Mouse (Mus musculus) lung, postnatal 25 days (tissue): ENCODE measurements around the gene Gpc3.
A peak's percentile ranks its signal among the peaks of the same experiment; 100 is the strongest.

Experiments
- DNase-seq: peaks from one replicate; pipeline ENCODE4 v3.0.0; 2022; ENCODE audit warnings: low spot score

Gpc3 gene

DNA sequence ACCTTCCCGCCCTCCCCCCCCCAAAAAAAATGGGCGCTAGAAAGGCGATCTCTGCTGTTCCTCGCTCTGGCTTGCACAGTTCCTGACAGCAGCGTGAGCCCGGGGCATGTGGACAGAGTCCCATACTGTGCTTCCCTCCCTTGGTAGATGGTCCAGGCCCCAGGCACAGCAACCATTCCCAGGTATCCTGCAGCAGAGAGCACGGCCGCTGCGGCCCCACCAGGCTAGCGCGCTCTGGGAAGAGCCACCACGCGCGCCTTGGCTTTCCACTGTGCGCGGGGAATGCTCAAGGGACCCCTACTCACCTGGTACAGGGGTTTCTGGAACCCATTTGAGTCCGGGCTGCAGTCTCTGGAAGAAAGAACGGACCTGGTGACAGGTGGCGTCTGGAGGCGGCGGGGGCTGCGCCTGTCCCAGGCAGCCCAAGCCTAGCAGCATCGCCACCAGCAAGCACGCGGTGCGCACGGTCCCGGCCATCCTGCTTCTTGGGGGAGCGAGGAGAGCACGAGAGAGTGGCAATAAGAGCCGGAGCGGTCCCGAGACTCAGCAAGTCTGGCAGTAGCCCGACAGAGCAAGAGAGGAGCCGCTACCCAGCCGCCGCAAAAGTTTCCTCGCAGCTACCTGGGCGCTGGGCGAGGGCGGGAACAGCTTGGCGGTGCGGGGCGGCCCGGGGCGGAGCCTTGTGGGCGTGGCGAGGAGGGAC is at the start of gene Gpc3:
Gene Gpc3, minus strand, starts transcription at position 623 of the 703 bp plus-strand sequence.
- peak; percentile 63 for DNase-seq

DNA sequence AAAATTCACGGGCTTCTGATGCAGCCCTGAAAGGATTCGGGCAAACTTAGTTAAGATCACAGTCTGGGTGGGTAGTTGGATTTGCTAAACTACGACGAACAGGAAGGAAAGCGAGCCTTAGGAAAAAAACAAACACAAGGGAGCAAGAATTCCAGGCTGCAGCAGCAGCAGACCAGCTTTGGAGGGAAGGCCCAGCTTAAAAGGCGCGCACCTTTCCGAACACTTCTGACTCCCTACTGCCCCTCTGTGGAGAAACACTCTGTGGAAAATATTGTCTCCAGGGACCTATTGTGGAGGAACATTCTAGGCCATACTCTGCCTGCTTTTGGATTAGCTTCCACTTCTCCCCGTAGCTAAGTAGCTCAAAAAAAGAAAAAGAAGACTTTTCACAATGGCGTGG is 38.2 kb upstream of the Gpc3 start:
- DNase-seq = peak; percentile 44

DNA sequence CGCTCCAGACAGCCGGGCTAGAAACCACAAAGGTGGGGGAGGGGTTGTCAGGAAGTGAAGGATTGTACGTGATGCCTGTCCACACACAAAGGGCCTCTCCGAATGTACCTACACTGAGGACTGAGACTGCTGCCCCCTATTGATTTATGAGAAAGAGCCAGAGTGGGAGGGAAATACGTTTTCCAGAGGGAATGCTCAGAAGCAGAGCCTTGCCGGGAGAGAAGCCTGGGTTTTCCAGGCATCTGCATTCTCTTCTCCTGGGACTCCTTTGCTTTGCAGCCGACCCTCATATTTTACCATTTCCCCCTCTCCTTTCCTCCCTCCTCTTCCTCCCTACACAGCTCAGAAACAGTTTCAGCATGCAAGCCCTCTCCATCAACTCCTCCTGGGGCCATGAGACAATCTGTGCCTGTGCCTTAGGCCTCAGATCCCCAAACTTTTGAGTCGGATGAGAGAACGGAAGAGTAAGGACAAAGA is 37.8 kb upstream of the Gpc3 start:
- no peak for DNase-seq

DNA sequence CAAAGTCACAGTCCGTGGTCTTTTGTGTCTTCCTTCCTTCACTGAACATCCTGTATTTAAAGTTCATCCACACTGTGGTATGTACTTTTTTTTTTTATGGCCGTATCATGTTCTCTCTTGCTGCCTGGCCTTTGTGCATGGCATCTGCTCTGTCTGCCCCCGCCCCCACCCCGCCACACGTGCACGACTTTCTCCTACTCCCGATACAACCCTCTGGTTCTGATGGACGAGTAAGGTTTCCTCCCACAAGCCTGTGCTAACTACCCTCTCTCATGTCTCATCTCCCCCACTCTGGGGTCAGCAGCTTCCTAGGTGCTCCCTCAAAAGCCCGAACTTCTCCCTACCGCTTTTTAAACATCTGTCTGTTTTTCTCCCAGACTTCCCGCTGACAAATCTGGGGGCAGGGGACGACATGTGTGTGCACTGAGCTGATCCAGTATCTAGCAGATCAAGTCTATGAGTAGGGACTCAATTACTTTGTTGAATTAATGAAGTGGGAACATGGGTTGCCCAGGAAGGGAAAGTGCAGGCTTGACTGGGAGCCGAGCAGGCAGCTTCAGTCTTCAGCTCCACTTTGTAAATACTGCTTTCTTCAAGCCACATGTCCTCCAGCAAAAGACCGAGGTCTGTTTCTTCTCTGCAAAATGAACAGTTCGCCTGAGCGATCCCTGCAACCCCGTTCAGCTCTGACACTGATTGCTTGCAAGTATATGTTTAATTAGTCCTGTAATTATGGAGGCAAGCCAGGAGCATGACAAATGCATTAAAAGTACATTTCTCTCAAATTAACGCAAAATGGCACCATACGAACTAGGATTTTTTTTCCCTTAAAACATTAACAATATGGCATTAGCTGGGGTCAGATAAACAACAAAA is 35.4 kb upstream of the Gpc3 start:
- DNase-seq = no peak

DNA sequence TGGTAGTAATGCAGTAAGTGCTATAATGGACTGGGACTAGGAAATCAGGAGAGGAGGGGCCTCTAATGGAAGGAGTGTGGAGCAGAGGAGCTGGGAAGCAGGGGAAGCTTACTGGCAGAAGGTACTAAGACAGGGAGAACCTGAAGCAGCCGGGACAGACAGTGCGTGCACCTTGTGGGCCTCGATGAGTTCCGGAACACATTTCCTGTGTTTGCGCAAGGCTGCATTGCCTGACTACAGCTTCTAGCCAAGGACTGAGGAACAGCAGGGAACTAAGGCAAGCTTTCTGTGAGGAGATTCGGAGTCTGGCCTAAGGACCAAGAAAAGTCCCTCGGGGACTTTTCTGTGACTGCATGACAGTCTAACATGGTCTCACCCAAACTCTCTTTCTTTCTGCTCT is 30.6 kb upstream of the Gpc3 start:
- no peak for DNase-seq

DNA sequence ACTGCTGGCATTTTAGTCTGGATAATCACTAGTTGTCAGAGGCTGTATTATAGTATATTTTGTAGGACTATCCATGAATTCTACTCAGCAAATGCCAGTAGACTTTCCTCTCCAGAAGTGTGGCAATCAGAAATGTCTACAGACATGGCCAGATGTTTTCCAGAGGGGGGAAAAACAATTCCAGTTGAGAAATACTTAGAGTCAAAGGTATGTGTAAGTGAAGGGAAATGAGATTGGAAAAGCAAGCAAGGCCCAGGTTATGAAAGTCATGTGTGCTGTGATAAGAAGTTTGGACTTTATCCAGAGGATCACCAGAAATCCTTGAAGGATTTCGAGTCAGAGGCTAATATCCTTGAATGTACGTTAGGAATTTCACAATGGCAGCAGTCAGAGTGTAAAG is 29.6 kb upstream of the Gpc3 start:
- no peak for DNase-seq

DNA sequence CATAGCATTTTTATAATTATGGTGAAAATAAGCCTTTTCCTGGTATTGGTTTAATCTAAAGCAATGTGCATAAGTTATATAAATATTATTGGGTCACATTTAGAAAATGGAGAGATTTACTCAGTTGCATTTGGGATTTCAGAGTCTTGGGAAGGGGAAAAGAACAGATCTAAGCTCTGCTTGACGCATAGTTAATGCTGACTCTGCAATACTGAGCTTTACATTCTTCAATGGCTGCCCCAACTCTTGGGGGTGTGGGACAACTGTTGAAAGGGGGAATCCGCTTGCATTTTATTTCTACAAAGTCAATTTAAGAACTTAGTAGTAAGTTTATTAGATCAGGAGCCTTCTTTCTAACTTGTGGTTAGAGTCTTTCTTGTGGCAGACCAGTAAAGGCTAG is 28.4 kb upstream of the Gpc3 start:
- DNase-seq = no peak

DNA sequence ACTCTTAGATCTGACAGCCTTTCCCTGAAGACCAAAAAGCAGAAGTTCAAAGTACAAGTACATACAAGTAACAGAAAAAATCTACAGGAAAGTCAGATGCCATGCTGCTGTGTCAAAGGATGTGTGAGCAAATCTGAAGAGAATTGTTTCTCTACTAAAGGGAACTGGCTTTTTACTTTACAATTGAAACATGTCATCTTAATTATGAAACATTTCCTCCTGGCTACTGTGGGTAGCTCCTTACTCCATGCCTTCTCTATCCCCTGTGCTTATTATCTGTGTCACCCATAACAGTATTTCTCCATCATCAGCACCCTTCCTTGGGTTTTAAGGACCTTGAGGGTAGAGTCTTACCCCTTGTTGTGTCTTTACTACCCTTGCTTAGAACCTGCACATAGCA is 23.7 kb upstream of the Gpc3 start:
- no peak for DNase-seq

DNA sequence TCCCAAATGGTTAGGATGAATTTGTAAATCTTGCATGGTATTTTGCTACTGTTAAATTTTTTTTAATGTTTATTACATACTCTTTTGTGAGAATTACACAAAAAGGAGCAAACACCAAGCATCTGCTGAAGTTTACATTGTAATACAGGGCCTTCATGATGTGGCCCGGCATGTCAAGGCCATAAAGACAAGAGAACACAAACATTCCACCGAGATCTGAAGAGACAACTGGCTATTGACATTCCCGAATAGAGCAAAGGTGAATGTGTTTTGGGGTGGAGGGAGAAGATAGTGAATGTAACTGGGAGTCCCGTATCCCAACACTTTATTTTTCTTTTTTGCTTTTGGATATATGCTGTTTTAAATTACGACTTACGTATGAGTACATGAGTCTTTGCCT is 20.2 kb upstream of the Gpc3 start:
- DNase-seq = no peak

DNA sequence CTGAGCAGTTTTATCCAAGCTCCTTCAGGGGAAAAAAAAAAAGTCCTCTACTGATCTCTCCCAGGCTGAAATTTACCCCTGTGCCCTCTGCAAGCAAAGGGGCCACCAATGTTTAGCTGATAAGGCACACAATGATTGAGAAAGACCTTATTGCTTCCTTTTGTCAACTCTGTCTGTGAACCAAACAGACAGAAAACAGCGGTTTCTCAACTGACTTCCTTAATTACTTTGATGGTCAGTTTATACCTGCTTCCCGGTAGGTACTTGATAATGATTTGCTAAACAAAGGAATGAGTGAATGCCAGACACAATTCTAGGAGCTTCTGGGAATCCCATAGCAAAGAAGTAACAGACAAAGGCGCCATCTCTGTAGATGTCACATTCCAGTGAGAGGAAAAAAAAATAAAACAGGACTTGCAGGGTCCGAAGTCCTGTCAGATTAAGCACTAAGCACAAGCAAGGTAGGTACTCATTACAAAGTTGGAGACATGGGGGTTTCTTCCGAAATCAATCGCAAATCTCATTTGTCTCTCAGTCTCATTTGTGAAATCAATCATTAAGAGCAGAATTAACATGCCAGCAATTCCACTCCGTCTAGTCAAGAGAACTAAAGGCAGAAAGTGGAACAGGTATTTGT is 19.1 kb upstream of the Gpc3 start:
- no peak for DNase-seq

DNA sequence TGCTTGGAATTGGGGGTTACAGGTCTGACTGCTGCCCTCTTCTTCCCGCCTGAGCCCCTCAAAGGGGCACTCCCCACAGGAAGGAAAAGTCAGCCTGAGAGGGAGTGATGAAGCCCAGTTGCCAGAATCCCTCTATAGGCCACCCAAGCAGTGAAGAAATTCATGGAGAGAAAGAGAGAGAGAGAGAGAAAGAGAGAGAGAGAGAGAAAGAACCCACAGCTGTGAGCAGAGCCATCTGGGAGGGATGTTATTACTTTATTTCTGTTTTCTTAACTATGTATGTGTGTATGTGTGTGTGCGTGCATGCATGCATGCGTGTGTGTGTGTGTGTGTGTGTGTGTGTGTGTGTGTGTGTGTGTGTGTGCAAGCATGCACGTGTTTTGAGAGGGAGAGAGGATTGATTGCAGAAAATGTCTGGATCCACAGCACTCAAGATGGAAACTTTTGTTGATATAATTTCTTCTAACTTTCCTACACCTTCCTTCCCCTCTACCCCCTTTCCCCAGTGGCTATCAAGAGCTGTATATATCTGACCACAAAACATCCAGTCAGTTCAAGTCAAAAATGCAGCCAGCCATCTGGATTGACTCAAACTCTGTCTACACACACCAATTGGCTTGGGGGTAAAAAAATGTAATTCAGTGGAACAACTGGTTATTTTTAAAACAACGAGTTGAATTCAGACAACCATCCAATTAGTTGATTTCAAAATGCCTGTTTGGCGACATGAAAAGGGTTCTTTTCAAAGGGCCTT is 13.4 kb upstream of the Gpc3 start:
- no peak for DNase-seq

DNA sequence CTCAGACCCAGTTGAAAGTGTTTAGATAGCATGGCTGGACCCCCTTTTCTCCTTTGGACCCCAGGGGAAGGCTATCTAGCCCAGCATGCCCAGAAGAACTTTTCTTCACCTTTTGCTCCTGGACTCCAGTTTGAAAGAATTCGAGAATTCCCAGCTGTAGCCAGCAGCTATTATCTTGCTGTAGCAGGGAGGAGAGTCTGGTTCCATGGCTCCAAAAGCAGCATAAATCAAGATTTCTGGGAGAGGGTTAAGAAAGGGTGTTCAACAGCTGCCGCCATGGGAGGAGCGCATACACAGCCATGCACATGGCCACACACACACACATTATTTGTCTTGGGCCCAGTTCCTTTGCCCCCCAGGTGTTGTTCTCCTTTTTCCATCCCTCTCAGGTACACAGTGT is 4.1 kb upstream of the Gpc3 start:
- DNase-seq = no peak

DNA sequence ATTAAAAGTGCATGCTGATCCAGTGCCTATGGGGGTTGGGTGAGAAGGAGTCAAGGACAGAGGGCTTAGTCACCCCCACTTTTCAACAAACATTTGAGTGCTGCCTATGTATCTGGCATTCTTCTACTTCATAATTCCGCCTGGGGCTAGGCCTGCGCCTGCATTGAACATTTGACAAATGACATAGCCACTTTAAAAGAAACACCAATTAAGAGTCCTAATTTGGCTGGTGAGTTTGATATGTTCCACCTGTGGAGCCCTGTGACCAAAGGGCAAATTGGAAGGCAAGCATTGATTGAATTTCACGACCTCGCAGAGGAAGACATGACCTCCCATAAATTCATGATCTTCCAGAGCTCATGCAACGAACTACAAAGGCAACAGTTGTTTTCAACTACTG is 2.4 kb upstream of the Gpc3 start:
- no peak for DNase-seq

DNA sequence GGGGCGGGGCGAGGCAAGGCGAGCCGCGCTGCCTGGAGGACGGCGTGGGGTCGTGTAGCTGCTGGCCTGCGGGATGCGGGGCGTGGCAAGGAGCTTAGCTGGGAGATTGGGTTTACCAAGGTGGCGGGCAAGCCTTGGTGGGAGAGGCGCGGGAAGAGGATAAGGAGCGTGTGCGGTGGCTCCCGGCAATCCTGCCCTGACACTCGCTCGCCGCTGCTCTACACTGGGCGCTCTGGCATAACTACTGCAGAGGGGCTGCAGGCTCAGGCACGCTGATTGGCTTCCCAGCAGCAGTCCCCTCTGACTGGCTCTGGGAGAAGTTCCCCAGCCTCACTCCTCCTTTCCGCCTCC is 256 bp upstream of the Gpc3 start:
- no peak for DNase-seq

DNA sequence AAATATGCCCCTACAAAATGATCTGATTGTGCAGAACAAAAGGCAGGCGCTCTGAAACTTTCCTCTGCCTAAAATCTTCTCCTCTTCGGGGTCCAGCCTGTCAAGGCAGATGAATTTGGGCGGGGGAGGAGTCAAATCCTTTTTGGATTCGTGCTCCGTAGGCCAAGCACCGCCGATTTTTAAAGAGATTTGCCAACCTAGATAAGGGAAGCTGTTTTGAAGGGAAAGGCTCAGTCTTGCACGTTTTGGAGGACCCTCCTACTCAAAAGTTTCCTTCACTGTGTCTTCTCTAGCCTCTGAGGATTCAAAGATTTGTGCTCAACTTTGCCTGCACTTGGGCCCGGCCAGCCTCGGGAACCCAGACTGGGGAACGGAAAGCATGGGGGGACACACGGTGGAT is 944 bp downstream of the Gpc3 start:
- no peak for DNase-seq

DNA sequence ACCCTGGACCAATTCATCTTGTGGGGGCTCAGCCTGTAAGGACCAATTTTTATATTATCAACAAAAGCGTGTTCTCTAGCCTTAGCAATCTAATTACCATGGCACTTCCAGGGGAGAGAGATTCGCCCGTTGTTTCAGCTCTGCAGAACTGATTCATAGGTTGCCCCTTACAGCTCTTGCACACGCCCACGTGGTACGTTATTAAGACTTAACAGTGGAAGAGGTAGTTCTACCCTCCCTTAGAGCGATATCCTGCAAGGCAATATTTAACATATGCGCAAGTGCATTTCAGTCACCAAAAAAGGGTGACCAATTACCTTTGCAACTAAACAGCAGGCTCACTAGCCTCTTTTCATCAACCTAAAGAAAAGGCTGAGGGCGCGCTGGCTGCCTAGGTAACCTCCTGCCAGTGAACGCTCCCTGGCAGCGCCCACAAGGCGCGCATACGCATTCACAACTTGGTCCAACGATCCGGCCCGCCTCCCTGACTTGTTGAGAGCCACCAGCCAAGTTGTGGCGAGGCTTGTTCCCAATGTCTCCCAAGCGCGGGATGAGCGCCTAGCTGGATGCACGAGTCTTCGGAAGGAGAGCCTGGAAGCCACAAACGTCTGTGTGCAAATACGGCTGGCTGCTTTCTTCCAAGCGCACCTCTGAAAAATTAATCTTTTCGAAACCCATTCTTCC is 1.6 kb downstream of the Gpc3 start:
- no peak for DNase-seq

DNA sequence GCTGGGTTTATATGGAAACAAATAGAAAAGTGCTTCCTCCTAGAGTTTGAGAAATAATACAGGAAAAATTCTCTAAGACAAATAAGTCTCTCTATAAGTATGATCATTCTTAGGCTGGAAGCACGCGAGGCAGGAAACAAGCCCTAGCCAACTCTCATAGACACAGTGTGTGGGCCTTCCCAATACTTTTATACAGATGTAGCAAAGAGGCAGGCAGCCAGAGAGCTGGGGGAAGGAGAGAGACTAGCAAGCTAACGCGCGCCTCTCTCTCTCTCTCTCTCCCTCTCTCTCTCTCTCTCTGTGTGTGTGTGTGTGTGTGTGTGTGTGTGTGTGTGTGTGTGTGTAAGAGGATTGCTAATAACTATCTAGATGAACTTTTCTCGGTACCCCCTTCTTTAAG is 2.2 kb downstream of the Gpc3 start:
- DNase-seq = no peak

DNA sequence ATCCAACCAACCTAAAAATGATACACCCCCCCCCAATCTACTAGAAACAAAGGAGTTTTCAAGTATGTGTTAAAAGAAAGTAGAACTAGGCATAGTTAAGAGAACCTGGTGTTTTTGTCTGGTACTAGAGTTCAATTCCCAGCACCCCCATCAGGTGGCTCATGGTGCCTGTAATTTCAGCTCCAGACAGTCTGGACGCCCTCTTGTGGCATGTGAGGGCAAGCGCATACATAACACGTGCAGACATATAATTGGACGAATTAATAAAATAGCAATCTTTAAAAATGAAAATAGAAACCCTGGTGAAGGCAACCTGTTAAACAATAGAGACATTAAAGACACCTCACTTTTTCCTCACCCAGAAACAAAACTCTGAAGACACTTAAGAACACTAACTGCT is 10.6 kb downstream of the Gpc3 start:
- DNase-seq = no peak

DNA sequence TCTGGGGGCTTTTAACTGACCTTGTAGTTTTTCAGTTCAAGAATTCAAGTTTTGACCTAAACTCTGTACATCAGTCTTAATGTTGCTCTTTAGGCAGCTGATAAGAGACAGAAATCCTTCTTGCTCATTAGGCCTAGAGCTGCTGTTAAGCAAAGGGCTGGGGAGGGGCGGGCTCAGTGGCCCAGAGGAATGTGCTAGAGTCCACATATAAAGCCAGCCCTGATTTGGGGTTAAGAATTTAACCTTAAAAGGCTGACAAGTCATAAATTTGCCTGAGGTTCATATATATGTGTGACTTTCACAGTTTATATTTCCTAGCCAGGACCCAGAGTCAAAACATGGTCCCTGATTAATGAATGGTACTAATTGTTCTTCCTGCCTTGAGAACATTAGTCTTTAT is 14.5 kb downstream of the Gpc3 start:
- DNase-seq = no peak

DNA sequence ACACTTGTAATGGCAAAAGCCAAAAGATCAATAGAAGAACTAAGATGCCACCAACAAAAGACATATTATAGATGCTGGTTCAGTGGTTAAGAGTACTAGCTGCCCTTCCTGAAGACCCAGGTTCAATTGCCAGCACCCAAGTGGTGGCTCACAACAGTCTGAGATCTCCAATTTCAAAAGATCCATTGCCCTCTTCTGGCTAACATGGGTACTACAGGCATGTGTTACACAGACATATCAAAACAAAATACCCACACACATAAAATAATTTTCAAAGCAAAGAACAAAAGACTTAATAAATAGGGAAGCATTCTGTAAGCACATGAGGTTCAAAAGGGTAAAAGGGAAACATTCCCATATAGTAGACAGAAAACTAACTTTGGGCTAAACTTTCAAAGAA is 26.1 kb downstream of the Gpc3 start:
- DNase-seq = no peak

DNA sequence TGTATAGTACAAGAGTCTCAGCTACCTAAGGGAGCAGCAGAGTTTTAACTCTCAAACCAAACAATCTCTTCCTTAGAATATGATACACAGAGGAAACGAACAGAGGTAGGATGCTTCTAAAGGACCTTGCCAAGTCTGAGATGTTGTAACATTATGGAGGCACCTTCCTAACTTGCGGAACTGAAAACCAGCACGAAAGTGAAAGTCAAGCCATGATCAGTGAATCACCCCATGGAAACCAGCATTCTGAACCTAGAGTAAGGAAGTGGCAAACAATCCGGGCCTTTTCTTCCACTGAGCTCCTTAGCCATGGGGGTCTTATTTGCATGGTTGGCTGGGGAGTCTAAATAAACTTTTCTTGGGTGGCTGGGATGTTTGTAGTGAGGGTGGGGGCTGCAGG is 53.8 kb downstream of the Gpc3 start:
- no peak for DNase-seq

DNA sequence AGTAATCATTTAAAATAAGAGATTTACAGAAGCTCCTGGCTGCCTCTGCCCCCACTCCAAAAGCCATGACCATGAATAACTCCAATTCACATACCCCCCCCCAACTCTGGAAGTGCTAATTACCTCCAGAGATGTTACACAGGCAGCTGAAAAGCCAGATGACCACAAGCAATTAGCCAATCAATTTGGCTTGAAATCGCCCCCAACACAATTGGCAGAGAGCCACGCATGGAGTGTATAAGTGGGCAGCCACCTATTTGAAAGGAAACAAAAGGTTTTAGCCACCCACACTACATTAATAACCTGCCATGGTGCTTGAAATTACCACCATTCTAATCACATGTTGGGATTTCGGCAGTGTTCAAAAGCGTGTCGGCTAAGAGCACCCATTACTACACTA is 55.2 kb downstream of the Gpc3 start:
- DNase-seq = no peak
